Comparison of ENCODE assay signal across 29 mouse cellular contexts in genomic region chr10:4875076-4875737, GRCm38 (mm10).
DNase-seq lines count a peak whose midpoint lies in the region; ATAC-seq and TF ChIP-seq lines count a peak whose summit lies in the region.
"Had no signal": no experiment of that assay in that cellular context is flagged by ENCODE, and none has a peak within 500 bp of the region (broad histone marks: within the 10 kb centered on the region; RNA-seq: fewer than 3 reads in every experiment).

No protein-coding gene starts in this region.

- no peak overlapping the region for H3K4me3 ChIP-seq in forebrain, embryonic 14.5 days (ENCODE audit: low read depth, low read length)
- H3K4me3 ChIP-seq in forebrain, postnatal 0 days (ENCODE audit: low read depth, low read length): no peak overlapping the region
- no peak overlapping the region for H3K4me3 ChIP-seq in embryonic facial prominence, embryonic 14.5 days (ENCODE audit: low read depth, low read length)
- H3K4me3 ChIP-seq in liver, postnatal 0 days (ENCODE audit: low read depth, low read length): no peak overlapping the region
- H3K4me3 ChIP-seq: heart, adult 2 months; heart, embryonic 13.5 days; layer of hippocampus, adult 2 months; limb, embryonic 13.5 days; myocyte; neural tube, embryonic 12.5 days had no signal

- no peaks in the 10 kb centered on the region for H3K27me3 ChIP-seq in forebrain, embryonic 14.5 days (replicated peaks; ENCODE audit: control insufficient read depth, insufficient read depth, low read length)
- H3K27me3 ChIP-seq in forebrain, postnatal 0 days (ENCODE audit: insufficient read depth, low read length): no peaks in the 10 kb centered on the region
- H3K27me3 ChIP-seq in Patski: peaks cover 5% of the 10 kb centered on the region
- no peaks in the 10 kb centered on the region for H3K27me3 ChIP-seq in embryonic facial prominence, embryonic 14.5 days (replicated peaks; ENCODE audit: control insufficient read depth, insufficient read depth, low read length)
- no peaks in the 10 kb centered on the region for H3K27me3 ChIP-seq in liver, postnatal 0 days (ENCODE audit: insufficient read depth, low read length)
- H3K27me3 ChIP-seq: heart, embryonic 13.5 days; limb, embryonic 13.5 days; neural tube, embryonic 12.5 days had no signal

- ATAC-seq in forebrain, embryonic 14.5 days: no peak
- no peak for ATAC-seq in forebrain, postnatal 0 days
- no peak for ATAC-seq in Patski
- peak; percentile 53; the same call in 1 of the 2 replicates for ATAC-seq in embryonic facial prominence, embryonic 14.5 days (ENCODE audit: low read depth)
- ATAC-seq in liver, postnatal 0 days: no peak
- ATAC-seq: activated CD4-positive, CD25-positive, alpha-beta regulatory T cell, adult 4 months; hindbrain, embryonic 16.5 days; lung, postnatal 0 days had no signal

- H3K9me3 ChIP-seq in forebrain, embryonic 14.5 days (replicated peaks; ENCODE audit: control insufficient read depth, low read length): no peaks in the 10 kb centered on the region
- H3K9me3 ChIP-seq in forebrain, postnatal 0 days (ENCODE audit: low read length): no peaks in the 10 kb centered on the region
- H3K9me3 ChIP-seq in embryonic facial prominence, embryonic 14.5 days (ENCODE audit: control insufficient read depth, low read length): no peaks in the 10 kb centered on the region
- H3K9me3 ChIP-seq in liver, postnatal 0 days (ENCODE audit: low read length): no peaks in the 10 kb centered on the region
- H3K9me3 ChIP-seq: heart, embryonic 13.5 days; limb, embryonic 13.5 days; neural tube, embryonic 12.5 days had no signal

- WGBS in forebrain, embryonic 14.5 days: 7% methylated on average over 8 of the region's 8 CpGs
- 14% methylated on average over 8 of the region's 8 CpGs for WGBS in forebrain, postnatal 0 days
- 67% methylated on average over 8 of the region's 8 CpGs for WGBS in embryonic facial prominence, embryonic 14.5 days
- 71% methylated on average over 8 of the region's 8 CpGs for WGBS in liver, postnatal 0 days (ENCODE audit: insufficient replicate concordance)

- H3K9ac ChIP-seq in forebrain, embryonic 14.5 days (ENCODE audit: low read length): no peak overlapping the region
- H3K9ac ChIP-seq in forebrain, postnatal 0 days: no peak overlapping the region
- no peak overlapping the region for H3K9ac ChIP-seq in embryonic facial prominence, embryonic 14.5 days (ENCODE audit: low read depth, low read length)
- no peak overlapping the region for H3K9ac ChIP-seq in liver, postnatal 0 days (replicated peaks)
- H3K9ac ChIP-seq: heart, embryonic 13.5 days; limb, embryonic 13.5 days; neural tube, embryonic 12.5 days had no signal

- TF ChIP-seq EP300 in liver, postnatal 0 days (IDR thresholded peaks at IDR 0.05; ENCODE audit: low read depth): no peak

- TF ChIP-seq CTCF in forebrain, postnatal 0 days (IDR thresholded peaks at IDR 0.05; ENCODE audit: low read depth): no peak
- TF ChIP-seq CTCF in Patski (IDR thresholded peaks at IDR 0.05): no peak
- TF ChIP-seq CTCF in brain, embryonic 14.5 days (IDR thresholded peaks at IDR 0.05; ENCODE audit: borderline replicate concordance, extremely low read depth, insufficient read depth, insufficient read length): no peak
- TF ChIP-seq CTCF in liver, postnatal 0 days (IDR thresholded peaks at IDR 0.05; ENCODE audit: low read depth): no peak

- DNase-seq in forebrain, embryonic 14.5 days (ENCODE audit: low spot score): peak; percentile 3
- DNase-seq in forebrain, postnatal 0 days: no peak
- DNase-seq in Patski (ENCODE audit: low read depth, low spot score): peak; percentile 30
- DNase-seq in brain, embryonic 14.5 days (ENCODE audit: low read depth): peak; percentile 20
- peak; percentile 11 for DNase-seq in embryonic facial prominence, embryonic 14.5 days (ENCODE audit: low spot score)
- DNase-seq in right cerebral cortex, postnatal 4 days: no peak
- DNase-seq in liver, postnatal 0 days: no peak
- DNase-seq: adrenal gland, adult 2 months; B cell, adult 2 months; cerebellum, adult 8-10 months; cerebellum, postnatal 25 days; heart, adult 2 months; heart, postnatal 10 days; kidney, adult 2 months; kidney, postnatal 36 days; lung, postnatal 4 days; right cerebral cortex, adult 18-20 months; thymus, adult 18-20 months; thymus, postnatal 25 days had no signal

- no peaks in the 10 kb centered on the region for H3K36me3 ChIP-seq in forebrain, embryonic 14.5 days (ENCODE audit: control insufficient read depth, insufficient read depth, low read length)
- H3K36me3 ChIP-seq in forebrain, postnatal 0 days (ENCODE audit: insufficient read depth): no peaks in the 10 kb centered on the region
- no peaks in the 10 kb centered on the region for H3K36me3 ChIP-seq in embryonic facial prominence, embryonic 14.5 days (ENCODE audit: control insufficient read depth, insufficient read depth, low read length)
- no peaks in the 10 kb centered on the region for H3K36me3 ChIP-seq in liver, postnatal 0 days (replicated peaks; ENCODE audit: insufficient read depth, low read length)
- H3K36me3 ChIP-seq: heart, embryonic 13.5 days; limb, embryonic 13.5 days; neural tube, embryonic 12.5 days had no signal

- POLR2A ChIA-PET in Patski (lab: Charles Lee): no interaction called here

- no peak overlapping the region for H3K27ac ChIP-seq in forebrain, embryonic 14.5 days (ENCODE audit: low read depth, low read length)
- H3K27ac ChIP-seq in forebrain, postnatal 0 days (ENCODE audit: low read depth, low read length): no peak overlapping the region
- no peak overlapping the region for H3K27ac ChIP-seq in embryonic facial prominence, embryonic 14.5 days (replicated peaks; ENCODE audit: low read depth, low read length)
- no peak overlapping the region for H3K27ac ChIP-seq in liver, postnatal 0 days (ENCODE audit: low read depth)
- H3K27ac ChIP-seq: heart, adult 2 months; heart, embryonic 13.5 days; layer of hippocampus, adult 2 months; limb, embryonic 13.5 days; neural tube, embryonic 12.5 days; stomach, postnatal 0 days had no signal

- in situ Hi-C loops in Patski (cut with MboI; ENCODE audit: low pct_unique_long_range_greater_than_20kb): no loop called here

- H3K4me2 ChIP-seq in forebrain, embryonic 14.5 days (ENCODE audit: low read length): no peak overlapping the region
- H3K4me2 ChIP-seq in forebrain, postnatal 0 days (ENCODE audit: low read depth): no peak overlapping the region
- H3K4me2 ChIP-seq in embryonic facial prominence, embryonic 14.5 days (ENCODE audit: low read depth, low read length): no peak overlapping the region
- H3K4me2 ChIP-seq in liver, postnatal 0 days (ENCODE audit: low read depth, low read length): no peak overlapping the region
- H3K4me2 ChIP-seq: heart, embryonic 13.5 days; limb, embryonic 13.5 days; liver, embryonic 11.5 days; neural tube, embryonic 12.5 days had no signal

- H3K4me1 ChIP-seq in forebrain, embryonic 14.5 days (ENCODE audit: control insufficient read depth, insufficient read depth, low read length): no peaks in the 10 kb centered on the region
- no peaks in the 10 kb centered on the region for H3K4me1 ChIP-seq in forebrain, postnatal 0 days (ENCODE audit: insufficient read depth)
- H3K4me1 ChIP-seq in embryonic facial prominence, embryonic 14.5 days (ENCODE audit: control insufficient read depth, insufficient read depth, low read length): no peaks in the 10 kb centered on the region
- no peaks in the 10 kb centered on the region for H3K4me1 ChIP-seq in liver, postnatal 0 days (ENCODE audit: insufficient read depth)
- H3K4me1 ChIP-seq: heart, embryonic 13.5 days; limb, embryonic 13.5 days; neural tube, embryonic 12.5 days had no signal

- CTCF ChIA-PET in Patski (lab: Charles Lee): no interaction called here

- TF ChIP-seq POLR2A in brain, embryonic 14.5 days (IDR thresholded peaks at IDR 0.05; ENCODE audit: borderline replicate concordance, extremely low read depth, insufficient read depth, insufficient read length, poor library complexity, severe bottlenecking): no peak

Comparison
In these comparisons a context has a peak if more than half of its experiments do, and no peak if none do; other contexts are left out.
1. DNase-seq: peak in forebrain, embryonic 14.5 days (single experiment), Patski (single experiment), brain, embryonic 14.5 days (single experiment) and embryonic facial prominence, embryonic 14.5 days (single experiment); none in forebrain, postnatal 0 days (single experiment), right cerebral cortex, postnatal 4 days (single experiment) and liver, postnatal 0 days (single experiment).